Mouse (Mus musculus) frontal cortex, adult (tissue): Measurements from ENCODE around the gene Olfr533.
A peak's percentile ranks its signal among the peaks of the same experiment; 100 is the strongest.
"Not testable (repeated sequence)": the region's sequence is repeated elsewhere in the genome, so short reads cannot be mapped to it uniquely, and the experiment has no call there.

ENCODE experiments used
- ATAC-seq: cut with Nextera tagmentation; 2 replicates; pipeline ENCODE4 v1.9.2; 2017; ENCODE audit warnings: mild to moderate bottlenecking, moderate library complexity, mixed read lengths; ENCODE audit not compliant: low TSS enrichment

Gene Olfr533

DNA sequence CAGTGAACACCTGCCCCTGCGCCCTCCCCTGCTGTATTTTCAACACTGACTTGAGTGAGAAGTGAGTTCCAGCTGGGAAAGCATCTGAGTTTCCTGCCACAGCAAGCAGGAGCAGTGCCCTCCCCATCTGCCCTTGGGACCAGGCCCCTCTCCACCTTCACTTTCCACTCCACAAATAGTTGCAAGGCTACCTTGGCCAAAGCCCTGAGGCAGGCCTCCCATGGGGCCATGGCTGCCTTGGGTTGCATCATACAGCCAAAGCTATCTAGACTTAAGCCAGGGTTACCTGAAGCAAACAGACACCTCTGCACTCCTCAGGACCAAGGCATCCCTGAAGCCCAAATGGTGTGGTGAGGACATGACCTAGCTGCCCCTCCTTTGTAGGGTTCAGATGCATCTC, at the start of gene Olfr533:
TSS of gene Olfr533 (plus strand) at position 301 of the 400 bp plus-strand sequence.
- ATAC-seq = not testable (repeated sequence)

DNA sequence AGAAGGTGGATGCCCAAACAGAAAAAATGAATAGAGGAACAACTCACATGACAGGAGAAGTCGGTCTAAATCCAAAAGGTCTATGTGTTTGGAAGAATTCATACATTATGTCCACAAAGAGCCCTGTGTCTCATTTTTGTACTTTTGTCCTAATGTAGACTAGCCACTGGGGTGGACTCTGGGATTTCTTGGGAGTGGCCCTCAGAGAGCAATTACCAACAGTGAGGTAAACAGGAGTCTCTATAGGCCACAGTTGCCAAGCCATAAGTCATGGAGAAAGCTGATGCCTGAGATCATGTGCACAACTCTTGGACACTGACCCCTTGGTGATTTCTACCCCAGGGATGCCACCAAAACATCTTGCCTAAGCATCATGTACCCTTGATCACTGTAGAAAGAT, 41.6 kb upstream of the Olfr533 start, which contains the start of gene Olfr532:
TSS of gene Olfr532 (minus strand) at position 101 of the 400 bp plus-strand sequence.
- ATAC-seq = no peak

- no peak for ATAC-seq
Measured at GRCm38 (mm10) chr7:140443141-140443540, 20.0 kb upstream of the Olfr533 start.

DNA sequence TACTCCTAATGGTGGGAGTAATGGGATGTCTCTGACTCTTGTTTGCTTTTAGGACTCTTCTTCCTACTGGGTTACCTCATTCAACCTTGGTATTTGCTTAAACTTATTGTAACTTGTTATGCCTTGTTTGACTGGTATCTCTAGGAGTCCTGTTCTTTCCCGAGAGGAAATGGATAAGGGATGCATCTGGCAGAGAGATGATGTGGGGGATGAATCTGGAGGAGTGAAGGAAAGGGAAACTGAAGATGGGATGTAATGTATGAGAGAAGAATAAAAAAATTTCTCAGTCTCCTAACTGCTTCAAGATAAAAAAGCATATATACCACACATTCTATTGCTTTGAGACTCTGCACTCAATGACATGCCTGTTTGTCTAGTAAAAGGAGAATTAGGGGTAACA, 14.7 kb downstream of the Olfr533 start:
- peak; percentile 91; the same call in 1 of the 2 replicates for ATAC-seq

DNA sequence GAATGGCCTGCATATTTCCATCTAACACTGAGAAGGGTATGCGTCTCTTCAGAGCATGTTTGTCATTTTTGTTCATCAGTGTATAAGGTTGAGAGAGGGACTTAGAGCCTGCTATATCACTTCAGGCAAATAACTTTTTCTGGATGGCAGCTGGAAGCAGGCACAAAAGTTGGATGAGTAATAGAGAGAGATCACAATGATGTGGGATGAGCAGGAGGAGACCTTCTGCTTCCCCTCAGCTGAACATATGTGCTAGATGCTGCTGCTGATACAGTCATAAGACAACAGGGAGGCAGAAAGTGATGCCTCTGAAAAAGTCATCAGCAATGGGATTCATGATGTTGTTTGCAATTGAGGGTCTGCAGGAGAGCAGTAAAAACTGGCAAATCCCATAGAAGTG, 15.6 kb downstream of the Olfr533 start:
- ATAC-seq = peak; percentile 93

GRCm38 (mm10) chr7:140483916-140484315, 20.7 kb downstream of the Olfr533 start, which contains the start of gene Olfr535:
Olfr535 (plus strand) TSS chr7:140484216.
- ATAC-seq = no peak

DNA sequence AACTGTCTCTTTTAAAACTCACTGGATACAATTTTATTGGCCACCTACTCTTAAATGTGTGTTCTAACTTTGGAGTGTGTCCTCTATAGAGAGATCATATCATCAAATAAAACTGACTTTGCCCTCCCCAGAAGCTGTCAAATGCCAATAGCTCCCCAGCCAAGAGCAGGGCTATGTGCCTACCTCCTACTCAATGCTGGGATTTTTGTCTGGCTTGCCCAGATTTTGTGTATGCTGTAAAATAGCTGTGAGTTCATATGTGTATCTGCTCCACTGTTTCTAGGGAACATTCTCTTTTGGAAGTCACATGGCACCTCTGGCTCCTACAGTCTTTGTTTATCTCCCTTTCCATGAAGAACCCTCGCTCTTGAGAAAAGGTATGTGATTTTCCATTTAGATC, 25.8 kb downstream of the Olfr533 start:
- ATAC-seq = peak; percentile 47; the same call in 1 of the 2 replicates

GRCm38 (mm10) chr7:140494231-140494630, 31.1 kb downstream of the Olfr533 start:
- no peak for ATAC-seq

DNA sequence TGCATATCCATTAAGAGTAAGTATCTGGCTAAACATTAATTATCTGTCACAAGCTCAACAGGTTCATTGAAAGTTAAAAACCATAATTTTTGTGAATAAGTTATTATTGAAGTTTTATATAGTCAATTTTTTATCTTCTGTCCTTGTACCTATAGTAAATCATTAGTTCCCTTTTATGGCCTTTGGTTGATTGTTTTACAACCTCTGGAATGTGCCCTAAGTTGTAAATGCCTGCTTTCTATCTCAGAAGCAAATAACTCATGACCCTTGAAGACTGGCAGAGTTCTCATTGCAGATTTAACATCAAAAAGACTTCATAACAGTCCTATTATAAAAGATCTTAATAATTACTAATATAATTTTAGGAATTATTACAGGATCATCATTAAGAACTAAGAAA, 31.5 kb downstream of the Olfr533 start:
- no peak for ATAC-seq

DNA sequence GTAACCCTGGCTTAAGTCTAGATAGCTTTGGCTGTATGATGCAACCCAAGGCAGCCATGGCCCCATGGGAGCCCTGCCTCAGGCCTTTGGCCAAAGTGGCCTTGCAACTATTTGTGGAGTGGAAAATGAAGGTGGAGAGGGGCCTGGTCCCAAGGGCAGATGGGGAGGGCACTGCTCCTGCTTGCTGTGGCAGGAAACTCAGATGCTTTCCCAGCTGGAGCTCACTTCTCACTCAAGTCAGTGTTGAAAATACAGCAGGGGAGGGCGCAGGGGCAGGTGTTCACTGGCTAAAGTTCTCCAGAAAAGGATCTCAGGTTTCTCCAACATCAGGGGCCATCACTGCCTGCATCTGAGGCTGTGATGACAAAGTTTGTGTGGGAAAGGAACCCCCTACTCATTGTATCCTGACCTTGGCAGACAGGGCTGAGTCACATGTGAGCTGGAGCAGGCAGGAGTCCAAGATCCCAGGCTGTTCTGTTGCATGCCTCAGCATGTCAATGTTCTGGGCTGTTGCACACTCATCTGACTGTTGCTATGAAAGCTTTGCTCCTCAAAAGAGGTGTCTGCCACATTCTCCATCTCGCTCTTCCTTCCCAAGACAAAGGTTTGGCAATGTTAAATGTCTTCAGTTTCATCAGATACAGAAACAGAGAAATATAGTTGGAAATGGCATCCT, 44.3 kb downstream of the Olfr533 start, which contains the start of gene Olfr536:
TSS of gene Olfr536 (minus strand) at position 51 of the 676 bp plus-strand sequence.
- ATAC-seq = not testable (repeated sequence)
